Mouse (Mus musculus): Measurements from ENCODE around the gene Morf4l1.

DNA sequence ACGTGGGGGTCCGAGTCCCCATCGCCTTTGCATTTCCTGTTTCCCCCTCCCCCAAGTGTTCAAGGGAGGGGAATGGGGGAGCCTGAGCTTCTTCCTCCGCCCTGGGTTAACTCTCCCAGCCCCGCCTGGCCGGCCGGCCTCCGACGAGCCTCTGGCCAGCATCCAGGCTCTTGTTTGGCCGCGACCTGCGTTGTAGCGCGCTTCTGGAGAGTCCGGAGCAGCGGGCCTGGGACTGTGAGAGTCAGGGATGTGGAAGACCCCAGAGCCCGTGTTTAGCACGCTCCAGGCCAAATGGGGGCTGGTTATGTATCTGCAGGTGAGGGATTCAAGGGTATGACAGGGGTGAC, 49.1 kb upstream of the Morf4l1 start:
- no peak for TF ChIP-seq CTCF (IDR thresholded peaks at IDR 0.05; ENCODE audit: insufficient read depth, low read depth, low read length)
- TF ChIP-seq POLR2A (IDR thresholded peaks at IDR 0.05; ENCODE audit: insufficient read depth, low read depth, low read length), result no peak

All from olfactory bulb, adult 2 months (tissue).